Mouse (Mus musculus) liver, embryonic 14.5 days (tissue): ENCODE measurements around the gene Igf2bp3. TPM values are rescaled to one million over a fixed set of nuclear protein-coding genes. Genes with fewer than 3 reads are reported as not detected.

Source experiments
- ATAC-seq: fragments of 200-750 bp; cut with Nextera tagmentation; 2 replicates; pipeline ENCODE4 v1.8.0; 2017; ENCODE audit warnings: moderate number of reproducible peaks, mild to moderate bottlenecking, moderate library complexity; ENCODE audit not compliant: insufficient read depth
- DNase-seq, 3 experiments: peaks; one replicate each; pipeline ENCODE4 v3.0.0-alpha.2; 2012 to 2013; ENCODE audit warnings: low read depth in 3 of 3, low spot score in 3 of 3
- H3K27ac ChIP-seq: fragments of 300-500 bp; sonication (generic); 2 replicates; pipeline ENCODE4 v1.5.1; 2014; ENCODE audit warnings: moderate library complexity, mild to moderate bottlenecking, control low read depth, inconsistent platforms
- H3K27me3 ChIP-seq: fragments of 300-500 bp; sonication (generic); 2 replicates; pipeline ENCODE4 v1.6.1; 2014; ENCODE audit warnings: mild to moderate bottlenecking, low read length, moderate library complexity; ENCODE audit not compliant: control insufficient read depth, insufficient read depth
- H3K36me3 ChIP-seq: fragments of 300-500 bp; sonication (generic); replicated peaks from 2 replicates; pipeline ENCODE4 v1.6.1; 2014; ENCODE audit warnings: low read depth; ENCODE audit not compliant: control insufficient read depth, insufficient read depth
- H3K4me1 ChIP-seq, 2 experiments: fragments of 200-500 bp in 1 of 2; fragments of 300-500 bp in 1 of 2; sonication (generic) in 1 of 2; replicated peaks; 2 replicates each; pipeline ENCODE4 v1.6.1; 2012 to 2014; ENCODE audit warnings: antibody characterized with exemption in 1 of 2, inconsistent platforms in 1 of 2, low read length in 1 of 2; ENCODE audit not compliant: control insufficient read depth in 2 of 2, insufficient read depth in 2 of 2
- H3K4me2 ChIP-seq: fragments of 300-500 bp; sonication (generic); 2 replicates; pipeline ENCODE4 v1.6.1; 2014; ENCODE audit warnings: low read depth, mild to moderate bottlenecking, control low read depth, moderate library complexity
- H3K4me3 ChIP-seq, 2 experiments: fragments of 200-500 bp in 1 of 2; fragments of 300-500 bp in 1 of 2; sonication (generic) in 1 of 2; 2 replicates each; pipeline ENCODE4 v1.5.1; 2012 to 2014; ENCODE audit warnings: low read depth in 2 of 2, low read length in 2 of 2, mild to moderate bottlenecking in 2 of 2, control low read depth in 1 of 2, inconsistent platforms in 1 of 2, moderate library complexity in 1 of 2; ENCODE audit not compliant: insufficient read depth in 1 of 2
- H3K9ac ChIP-seq: fragments of 300-500 bp; sonication (generic); replicated peaks from 2 replicates; pipeline ENCODE4 v1.6.1; 2014; ENCODE audit warnings: mild to moderate bottlenecking, control low read depth, moderate library complexity
- H3K9me3 ChIP-seq: fragments of 300-500 bp; sonication (generic); 2 replicates; pipeline ENCODE4 v1.6.1; 2016; ENCODE audit warnings: low read length, mixed read lengths; ENCODE audit not compliant: control insufficient read depth
- CTCF ChIP-seq: IDR thresholded peaks from 2 replicates; pipeline ENCODE4 v1.5.1; 2016; ENCODE audit warnings: antibody characterized with exemption, low read depth, control low read depth
- EP300 ChIP-seq: IDR thresholded peaks from 2 replicates; pipeline ENCODE4 v1.6.1; 2016; ENCODE audit warnings: antibody characterized with exemption, low read depth
- WGBS: fragments of 180-500 bp; shearing (Covaris S2); extraction: QIAGEN DNeasy Blood & Tissue Kit; methylation state at CpG from one replicate; pipeline ENCODE4 v1.1.7; 2014; ENCODE audit not compliant: insufficient replicate concordance; 5-methylcytosine and 5-hydroxymethylcytosine counted together
- polyA plus RNA-seq, 2 experiments: library from polyadenylated mRNA; depleted of rRNA in 1 of 2; stranded (reverse) in 1 of 2; unstranded in 1 of 2; fragments of >200 nt; fragmentation: Nextera tagmentation in 1 of 2; extraction: Ambion mirVana in 1 of 2; gene quantifications; 2 replicates each; pipeline versions ENCODE4 v1.2.1 to v1.2.3; 2012 to 2014

The Igf2bp3 gene
- polyA plus RNA-seq, 2 experiments: 7.6 to 14.0 TPM

- Histone ChIP-seq H3K4me1 (peaks cover 8 to 14% of the 10 kb centered on the region in 2 experiments), H3K27me3 (no peaks in the 10 kb centered on the region), H3K27ac (peak overlapping the region; percentile 94), H3K9me3 (no peaks in the 10 kb centered on the region), H3K4me2 (peak overlapping the region; percentile 78), H3K9ac (peak overlapping the region; percentile 93), H3K4me3 (peak overlapping the region; percentile 66 to 94), H3K36me3 (no peaks in the 10 kb centered on the region)
- no peak for DNase-seq
- no peak for ATAC-seq
- TF ChIP-seq EP300: no peak
- TF ChIP-seq CTCF: no peak
- WGBS: under 1% methylated on average over 14 of the region's 14 CpGs
These were observed 1.2 kb upstream of the Igf2bp3 start for GRCm38 (mm10) chr6:49215748-49216585.

GRCm38 (mm10) chr6:49214086-49214927 lies 450 bp downstream of the Igf2bp3 start:
- under 1% methylated on average over 73 of the region's 76 CpGs for WGBS
- H3K36me3 ChIP-seq: peaks cover 2% of the 10 kb centered on the region; the same call in 1 of the 2 replicates

GRCm38 (mm10) chr6:49213581-49214085 lies 1.1 kb downstream of the Igf2bp3 start:
- no peak for TF ChIP-seq EP300
- TF ChIP-seq CTCF: no peak
- Histone ChIP-seq H3K9ac (peak overlapping the region; percentile 93), H3K36me3 (peaks cover 3% of the 10 kb centered on the region; the same call in 1 of the 2 replicates), H3K27me3 (no peaks in the 10 kb centered on the region), H3K9me3 (no peaks in the 10 kb centered on the region), H3K4me1 (peaks cover 18 to 27% of the 10 kb centered on the region in 2 experiments), H3K4me2 (peak overlapping the region; percentile 78), H3K27ac (no peak overlapping the region; the same call in 1 of the 2 replicates), H3K4me3 (peak overlapping the region; percentile 66 to 94)
- under 1% methylated on average over 42 of the region's 50 CpGs for WGBS
- no peak for ATAC-seq
- DNase-seq: no peak

More at GRCm38 (mm10) chr6:49214086-49214927, 450 bp downstream of the Igf2bp3 start:
- ATAC-seq (no peak), DNase-seq (no peak)
- Histone ChIP-seq H3K4me3 (peak overlapping the region; percentile 66 to 94), H3K4me1 (peaks cover 13 to 22% of the 10 kb centered on the region in 2 experiments), H3K9me3 (no peaks in the 10 kb centered on the region), H3K27ac (peak overlapping the region; percentile 94), H3K9ac (peak overlapping the region; percentile 93), H3K4me2 (peak overlapping the region; percentile 78), H3K27me3 (no peaks in the 10 kb centered on the region)
- no peak for TF ChIP-seq CTCF
- TF ChIP-seq EP300: no peak

DNA sequence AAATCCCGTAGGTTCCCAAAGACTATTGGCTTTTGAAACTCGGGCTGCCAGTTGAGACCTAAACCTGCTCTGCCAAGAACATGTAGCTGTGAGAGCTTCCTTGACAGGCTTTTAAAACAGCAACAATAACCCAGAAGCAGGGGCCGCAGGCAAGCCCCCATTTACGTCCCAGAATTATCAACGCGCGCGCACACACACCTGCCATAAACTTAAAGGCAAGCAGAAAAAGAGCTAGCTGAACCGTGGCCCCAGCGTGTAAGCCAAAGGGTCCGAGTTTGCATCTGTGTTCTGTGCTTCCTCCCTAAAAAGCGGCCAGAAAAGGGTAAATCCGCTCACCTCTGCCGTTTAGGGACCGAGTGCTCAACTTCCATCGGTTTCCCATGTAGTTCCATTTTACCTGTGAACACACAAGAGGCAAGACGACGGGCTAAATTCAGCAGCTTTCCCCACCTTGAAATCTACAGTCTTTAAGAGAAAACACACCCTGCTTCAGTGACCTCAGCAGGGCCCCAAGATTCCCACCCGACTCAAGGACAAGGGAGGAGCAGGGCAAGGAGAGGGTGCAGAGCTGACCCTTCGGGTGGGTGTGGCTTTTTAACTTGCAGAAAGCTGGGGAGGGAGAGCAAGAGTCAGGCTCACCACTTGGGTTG lies 1.7 kb downstream of the Igf2bp3 start:
- no peak overlapping the region for H3K27ac ChIP-seq
- peaks cover 21 to 32% of the 10 kb centered on the region in 2 experiments for H3K4me1 ChIP-seq
- peaks cover 3% of the 10 kb centered on the region; the same call in 1 of the 2 replicates for H3K36me3 ChIP-seq
- H3K4me3 ChIP-seq: peak overlapping the region; percentile 66 to 94
- no peaks in the 10 kb centered on the region for H3K9me3 ChIP-seq
- H3K27me3 ChIP-seq: no peaks in the 10 kb centered on the region
- DNase-seq (no peak), ATAC-seq (no peak)
- 10% methylated on average over 20 of the region's 20 CpGs for WGBS
- H3K9ac ChIP-seq: peak overlapping the region; percentile 93
- TF ChIP-seq CTCF (no peak), EP300 (no peak)
- peak overlapping the region; percentile 78 for H3K4me2 ChIP-seq
